Mouse (Mus musculus) left cerebral cortex, postnatal 14 days (tissue): ENCODE data around the gene Tbc1d2. TPM values are rescaled to one million over a fixed set of nuclear protein-coding genes. Genes with fewer than 3 reads are reported as not detected.

Experiments used
- DNase-seq, 2 experiments: peaks; one replicate each; pipeline ENCODE4 v3.0.0; 2021 to 2022; ENCODE audit warnings: low spot score in 2 of 2, mixed read lengths in 1 of 2
- intact Hi-C: fragments of 180-260 bp; cut with DNase I; formaldehyde crosslinking; loops from one replicate; pipeline ENCODE4 v1.15.1; 2025
- total RNA-seq, 2 experiments: library from RNA; stranded (reverse); gene quantifications; 2 replicates each; pipeline ENCODE4 v1.2.3; 2021

The Tbc1d2 gene
- total RNA-seq, 2 experiments from 2014 or later, result 2.7 to 2.9 TPM

- peak; percentile 22 to 48 for DNase-seq
These were observed 86.2 kb downstream of the Tbc1d2 start for GRCm38 (mm10) chr4:46563847-46564246.

DNA sequence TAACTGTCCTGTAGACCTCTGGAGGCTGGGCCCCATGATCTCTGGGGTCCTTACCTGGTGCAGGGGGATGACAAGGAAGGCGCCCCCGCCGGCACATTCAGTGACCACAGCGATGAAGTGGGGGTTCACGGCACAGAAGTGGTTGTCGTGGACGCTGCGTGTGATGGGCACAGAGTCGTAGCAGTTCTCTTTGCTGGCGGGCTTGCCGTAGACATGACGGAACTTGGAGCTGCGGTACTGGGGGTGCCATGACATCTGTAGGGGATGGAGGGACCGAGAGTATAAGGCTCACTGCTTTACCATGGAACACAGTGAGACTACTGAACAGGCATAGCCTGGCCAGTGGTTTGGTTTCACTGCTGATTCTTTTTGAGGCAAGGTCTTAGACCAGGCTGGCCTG is 87.2 kb downstream of the Tbc1d2 start:
- no peak for DNase-seq
- intact Hi-C loops, result no loop called here

More at GRCm38 (mm10) chr4:46563847-46564246, 86.2 kb downstream of the Tbc1d2 start:
- intact Hi-C loops, result no loop called here

GRCm38 (mm10) chr4:46562037-46562436 is 88.0 kb downstream of the Tbc1d2 start:
- intact Hi-C loops, result no loop called here
- no peak for DNase-seq

GRCm38 (mm10) chr4:46560069-46560705 is 89.8 kb downstream of the Tbc1d2 start:
- no peak for DNase-seq
- intact Hi-C loops, result no loop called here

DNA sequence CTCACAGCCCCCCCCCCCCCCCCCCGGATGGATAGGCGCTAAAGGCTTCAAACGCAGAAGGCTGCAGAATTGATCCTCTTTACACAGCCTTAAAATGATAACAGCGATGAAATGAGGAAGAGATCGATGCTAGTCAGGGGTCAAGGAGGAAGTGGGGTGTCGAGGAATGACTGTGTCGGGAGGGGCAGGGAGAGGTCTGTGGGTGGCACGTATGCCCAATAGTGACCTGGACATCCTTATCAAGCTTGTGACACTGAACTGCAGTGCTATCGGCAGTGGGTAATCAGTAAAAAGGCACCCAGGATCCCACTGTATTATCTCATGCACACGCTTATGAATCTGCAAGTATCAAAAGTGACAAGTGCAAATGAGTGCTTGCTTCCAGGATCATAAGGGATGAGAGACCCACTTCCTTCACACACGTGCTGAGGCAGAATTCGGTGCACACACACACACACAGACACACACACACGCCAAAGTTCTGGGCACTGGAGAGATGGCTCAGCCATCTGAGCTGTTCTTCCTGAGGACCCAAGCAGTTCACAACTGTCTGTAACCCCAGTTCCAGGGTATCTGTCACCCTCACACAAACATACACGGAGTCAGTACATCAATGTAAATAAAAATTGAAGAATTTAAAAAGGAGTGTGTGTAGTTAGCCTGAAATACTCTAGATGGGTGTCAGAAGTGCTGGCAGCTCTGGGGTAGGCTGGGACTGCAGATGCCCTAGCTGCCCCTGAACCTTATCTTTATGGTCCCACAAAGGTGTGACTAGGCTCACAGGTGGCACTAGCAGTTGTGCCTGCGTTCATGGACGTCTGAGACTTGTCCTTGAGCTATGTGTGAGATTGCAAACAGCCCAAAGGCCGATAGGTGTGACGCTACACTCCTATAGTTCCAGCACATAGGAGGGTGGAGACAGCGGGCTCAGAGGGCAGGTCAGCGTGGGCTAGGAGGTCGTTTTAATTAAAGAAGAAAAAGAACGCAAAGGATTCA is 91.0 kb downstream of the Tbc1d2 start:
- intact Hi-C loops, result no loop called here
- DNase-seq, result no peak

DNA sequence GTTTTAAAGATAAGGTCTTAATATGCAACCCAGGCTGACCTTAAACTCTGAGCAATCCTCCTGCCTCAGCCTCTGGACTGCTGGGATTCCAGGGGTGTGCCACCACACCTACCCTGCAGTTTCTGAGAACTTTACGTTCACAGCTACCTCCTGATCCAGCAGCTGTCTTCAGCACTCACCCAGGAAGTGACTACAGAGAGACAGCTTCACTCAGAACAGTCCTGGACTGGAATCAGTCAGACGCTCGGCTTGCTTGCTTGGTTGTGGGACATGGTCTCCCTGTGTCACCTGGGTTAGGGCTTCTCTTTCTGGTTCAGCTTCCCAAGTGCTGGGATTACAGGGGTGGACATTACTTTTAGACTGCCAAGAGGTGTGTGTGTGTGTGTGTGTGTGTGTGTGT is 93.1 kb downstream of the Tbc1d2 start:
- intact Hi-C loops, result no loop called here
- DNase-seq, result no peak

DNA sequence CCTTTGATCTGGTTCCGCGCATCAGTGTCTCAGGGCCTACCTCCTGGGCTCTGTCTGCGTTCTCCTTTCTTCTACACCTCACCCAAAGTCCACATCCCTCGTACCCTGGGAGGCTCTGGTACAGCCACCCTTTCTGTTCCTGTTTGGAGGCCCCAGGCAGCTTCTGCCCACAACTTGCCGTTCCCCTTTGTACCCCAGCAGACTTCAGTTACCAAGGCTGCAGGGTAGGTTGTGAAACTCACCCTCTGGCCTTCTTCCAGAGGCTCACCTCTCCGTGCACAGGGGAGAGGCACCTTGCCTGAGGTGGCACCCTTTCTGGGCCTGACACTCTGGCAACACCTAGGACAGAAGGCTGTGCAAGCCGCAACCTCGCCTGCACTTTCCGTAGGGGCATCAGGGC is 94.2 kb downstream of the Tbc1d2 start:
- intact Hi-C loops, result no loop called here
- no peak for DNase-seq

Other genes with a start within 250 kb of the Tbc1d2 start
- gene Hemgn, start 236.7 kb downstream of the Tbc1d2 start, total RNA-seq, result not detected
- 10 to 100 TPM; 43.7 to 43.9 TPM for gene Anp32b, start 199.3 kb downstream of the Tbc1d2 start, total RNA-seq
- gene Nans, start 161.0 kb downstream of the Tbc1d2 start, total RNA-seq, result 10 to 100 TPM; 20.8 to 24.5 TPM
- 1 to 10 TPM in 1 of 2 experiments, under 1 TPM in 1; 0.47 to 1.5 TPM for gene Trim14, start 114.1 kb downstream of the Tbc1d2 start, total RNA-seq
- 10 to 100 TPM; 34.1 to 37.3 TPM for gene Coro2a, start 48.0 kb downstream of the Tbc1d2 start, total RNA-seq